Mouse (Mus musculus): ENCODE results near the gene Ttc7. TPM values are rescaled to one million over a fixed set of nuclear protein-coding genes. Genes with fewer than 3 reads are reported as not detected.
"Not testable (repeated sequence)": the region's sequence is repeated elsewhere in the genome, so short reads cannot be mapped to it uniquely, and the experiment has no call there.

Ttc7 gene
- total RNA-seq, 1 experiment from 2014 or later = 169 TPM

GRCm38 (mm10) chr17:87284482-87285040, 1.9 kb downstream of the Ttc7 start:
- ATAC-seq (replicated peaks; ENCODE audit: insufficient number of reproducible peaks, low FRiP score, low TSS enrichment, poor library complexity, severe bottlenecking) = no peak

DNA sequence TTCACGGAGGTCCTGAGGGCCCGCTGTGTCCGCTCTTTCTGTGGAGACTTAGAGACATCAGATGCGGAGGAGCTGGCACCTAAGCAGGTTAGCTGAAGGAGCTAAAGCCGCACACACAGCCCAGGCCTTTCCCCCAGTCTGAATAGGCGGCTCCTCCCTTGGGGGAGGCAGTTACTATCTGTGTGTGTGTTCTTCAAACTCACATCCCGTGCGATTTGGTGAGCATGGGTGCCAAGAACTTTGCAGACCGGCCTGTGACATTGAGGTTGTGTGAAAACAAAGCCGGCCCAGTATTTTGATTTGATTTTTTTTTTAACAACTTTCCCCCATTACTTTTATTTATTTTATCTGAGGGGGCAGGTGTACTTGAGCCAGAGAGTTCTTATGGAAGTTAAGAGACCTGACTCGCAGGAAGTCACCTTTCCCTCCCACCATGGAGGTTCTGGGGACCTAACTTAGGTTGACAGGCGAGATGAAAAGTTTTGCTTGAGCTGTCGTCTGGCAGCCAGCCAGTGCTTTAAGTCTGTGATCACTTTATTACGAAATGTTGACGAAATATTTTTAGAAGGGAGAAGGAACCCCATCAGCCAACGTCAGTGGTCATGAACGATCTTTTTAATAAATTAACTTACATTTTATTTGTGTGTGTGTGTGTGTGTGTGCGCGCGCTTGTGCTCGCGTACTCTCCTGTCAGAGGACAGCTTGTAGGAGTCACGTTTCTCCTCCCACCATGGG, 3.2 kb downstream of the Ttc7 start:
- ATAC-seq (replicated peaks; ENCODE audit: insufficient number of reproducible peaks, low FRiP score, low TSS enrichment, poor library complexity, severe bottlenecking) = no peak

DNA sequence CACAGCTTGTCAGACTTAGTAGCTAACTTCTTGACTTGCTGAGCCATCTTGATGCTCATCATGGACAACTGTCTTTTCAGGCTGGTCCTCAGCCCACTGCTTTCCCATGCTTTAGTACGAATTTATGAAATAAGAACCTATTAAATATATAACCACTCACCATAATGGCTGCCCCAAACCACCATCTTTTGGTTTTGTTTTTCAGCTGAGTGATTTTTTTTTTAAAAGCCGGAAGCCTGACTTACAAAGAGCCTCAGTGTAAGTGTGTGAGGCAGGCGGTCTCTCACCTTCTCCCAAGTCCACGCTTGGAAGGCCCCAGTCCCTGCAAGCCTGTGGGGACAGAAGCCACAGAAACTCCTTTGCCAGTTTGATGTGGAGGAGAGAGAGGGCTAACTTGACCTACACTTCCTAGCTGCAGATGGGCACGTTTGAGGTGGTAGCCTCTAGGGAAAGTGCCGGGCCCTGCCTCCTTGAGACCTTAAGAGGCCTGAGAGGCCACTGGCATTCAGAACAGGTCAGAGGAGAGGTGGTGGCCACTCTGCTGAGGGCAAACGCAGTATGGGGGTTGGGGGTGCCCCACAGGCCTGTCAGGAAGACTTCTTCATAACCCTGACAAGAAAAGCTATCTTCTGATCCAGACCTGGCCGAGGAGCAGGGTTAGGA, 3.9 kb downstream of the Ttc7 start:
- ATAC-seq (replicated peaks; ENCODE audit: insufficient number of reproducible peaks, low FRiP score, low TSS enrichment, poor library complexity, severe bottlenecking) = no peak

GRCm38 (mm10) chr17:87287197-87287777, 4.6 kb downstream of the Ttc7 start:
- no peak for ATAC-seq (replicated peaks; ENCODE audit: insufficient number of reproducible peaks, low FRiP score, low TSS enrichment, poor library complexity, severe bottlenecking)

GRCm38 (mm10) chr17:87288131-87288530, 5.4 kb downstream of the Ttc7 start:
- ATAC-seq (replicated peaks; ENCODE audit: insufficient number of reproducible peaks, low FRiP score, low TSS enrichment, poor library complexity, severe bottlenecking) = no peak

DNA sequence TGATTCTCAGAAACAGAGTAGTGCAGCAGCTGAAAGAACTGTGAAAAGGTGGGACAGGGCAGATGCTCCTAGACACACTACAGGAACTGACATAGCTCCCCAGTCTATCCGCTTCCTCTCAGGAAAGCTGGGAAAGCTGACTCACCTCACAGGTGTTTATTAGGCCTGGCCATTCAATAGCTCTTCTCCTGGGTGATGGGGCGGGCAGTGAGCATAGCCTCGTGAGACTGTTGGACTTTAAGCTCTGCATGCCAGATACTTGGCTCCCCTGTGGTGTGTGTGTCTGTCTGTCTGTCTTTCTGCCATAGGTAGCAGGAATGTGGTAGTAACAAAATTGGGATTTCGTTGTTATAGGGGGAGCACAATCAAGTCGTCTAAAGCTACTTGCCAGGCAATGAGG, 6.7 kb downstream of the Ttc7 start:
- ATAC-seq (replicated peaks; ENCODE audit: insufficient number of reproducible peaks, low FRiP score, low TSS enrichment, poor library complexity, severe bottlenecking) = no peak

- ATAC-seq (replicated peaks; ENCODE audit: insufficient number of reproducible peaks, low FRiP score, low TSS enrichment, poor library complexity, severe bottlenecking) = no peak
These were observed 8.4 kb downstream of the Ttc7 start for GRCm38 (mm10) chr17:87291037-87291436.

DNA sequence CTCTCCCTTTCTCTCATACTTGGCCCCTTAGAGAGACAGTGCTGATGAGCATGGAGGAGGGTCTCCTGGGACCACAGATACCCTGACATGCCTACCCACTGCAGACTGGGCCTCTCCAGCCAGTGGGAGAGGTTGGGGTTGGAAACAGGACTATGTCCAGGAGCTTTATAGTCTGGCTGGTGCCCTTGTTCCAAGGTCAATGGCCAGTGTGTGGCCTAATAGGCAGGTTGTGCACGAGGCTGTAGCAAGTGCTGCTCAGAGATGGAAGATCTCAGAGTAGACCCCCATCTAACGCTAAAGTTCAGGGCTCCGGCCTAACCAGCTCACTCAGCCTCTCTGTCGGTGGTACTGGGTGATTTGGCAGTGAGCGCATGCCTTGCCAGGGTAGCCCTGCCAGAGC, 9.1 kb downstream of the Ttc7 start:
- ATAC-seq (replicated peaks; ENCODE audit: insufficient number of reproducible peaks, low FRiP score, low TSS enrichment, poor library complexity, severe bottlenecking) = no peak

- peak; percentile 44; the same call in 1 of the 2 replicates for ATAC-seq (replicated peaks; ENCODE audit: insufficient number of reproducible peaks, low FRiP score, low TSS enrichment, poor library complexity, severe bottlenecking)
These were observed 10.4 kb downstream of the Ttc7 start for GRCm38 (mm10) chr17:87293125-87293524.

GRCm38 (mm10) chr17:87295738-87296137, 13.1 kb downstream of the Ttc7 start:
- 0 out of 2 replicates have a peak, but pooled peaks have one; percentile 20 for ATAC-seq (replicated peaks; ENCODE audit: insufficient number of reproducible peaks, low FRiP score, low TSS enrichment, poor library complexity, severe bottlenecking)

DNA sequence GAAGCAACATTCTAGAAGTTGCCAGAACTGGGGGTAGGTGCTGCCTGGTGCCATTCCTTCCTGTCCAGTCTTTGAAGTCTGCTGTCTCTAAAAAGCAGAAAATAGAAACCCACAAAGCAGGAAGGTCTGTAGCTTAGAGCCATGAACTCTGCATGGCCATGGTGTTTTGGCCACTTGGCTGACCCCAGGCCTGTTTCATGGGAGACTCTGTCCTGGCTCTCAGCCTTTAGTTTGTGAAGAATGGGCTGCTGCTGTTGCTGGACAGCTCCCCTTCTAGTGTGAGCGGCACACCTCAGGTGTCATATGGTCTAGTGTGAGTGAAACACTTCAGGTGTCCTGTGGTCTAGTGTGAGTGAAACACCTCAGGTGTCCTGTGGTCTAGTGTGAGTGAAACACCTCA, 14.0 kb downstream of the Ttc7 start:
- ATAC-seq (replicated peaks; ENCODE audit: insufficient number of reproducible peaks, low FRiP score, low TSS enrichment, poor library complexity, severe bottlenecking) = not testable (repeated sequence)

DNA sequence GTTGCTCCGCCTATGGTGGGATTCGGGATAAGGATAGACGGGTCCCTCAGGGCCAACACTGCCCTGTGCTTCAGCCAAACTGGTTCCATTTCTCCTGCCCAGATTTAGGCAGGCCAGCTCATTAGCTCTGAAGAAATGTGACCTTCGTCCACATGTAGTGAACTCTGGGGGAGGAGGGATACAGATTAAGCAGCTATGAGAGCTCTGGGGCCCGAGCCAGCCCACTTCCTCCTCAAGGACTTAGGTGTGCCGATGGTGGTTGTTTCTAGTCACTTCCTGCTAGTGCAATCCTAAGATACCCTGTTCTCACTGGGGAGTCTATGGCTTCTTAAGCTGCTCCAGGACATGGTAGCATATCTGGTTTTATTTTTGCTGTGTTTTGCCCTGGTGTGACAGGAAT, 16.3 kb downstream of the Ttc7 start:
- peak; percentile 74 for ATAC-seq (replicated peaks; ENCODE audit: insufficient number of reproducible peaks, low FRiP score, low TSS enrichment, poor library complexity, severe bottlenecking)

DNA sequence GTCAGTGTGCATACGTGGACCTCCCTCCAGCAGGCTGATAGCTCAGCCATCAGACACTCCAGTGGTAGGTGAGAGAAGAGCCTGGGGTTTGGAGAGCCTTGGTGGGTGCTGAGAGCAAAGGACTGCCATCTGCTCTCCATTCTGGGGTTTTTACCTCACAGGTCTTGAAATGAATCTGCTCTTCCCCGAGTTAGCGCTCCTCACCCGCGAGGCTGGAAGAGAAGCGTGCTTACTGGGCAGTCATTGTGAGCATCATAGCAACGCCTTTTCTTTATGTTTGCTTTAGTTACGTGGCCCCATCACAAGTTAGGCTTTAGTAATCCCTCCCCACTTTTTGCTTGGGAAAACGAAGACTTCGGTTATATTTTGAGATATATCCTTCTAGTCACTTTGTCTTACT, 17.7 kb downstream of the Ttc7 start:
- ATAC-seq (replicated peaks; ENCODE audit: insufficient number of reproducible peaks, low FRiP score, low TSS enrichment, poor library complexity, severe bottlenecking) = no peak

- peak; percentile 42 for ATAC-seq (replicated peaks; ENCODE audit: insufficient number of reproducible peaks, low FRiP score, low TSS enrichment, poor library complexity, severe bottlenecking)
These were observed 18.9 kb downstream of the Ttc7 start for GRCm38 (mm10) chr17:87301607-87302006.

DNA sequence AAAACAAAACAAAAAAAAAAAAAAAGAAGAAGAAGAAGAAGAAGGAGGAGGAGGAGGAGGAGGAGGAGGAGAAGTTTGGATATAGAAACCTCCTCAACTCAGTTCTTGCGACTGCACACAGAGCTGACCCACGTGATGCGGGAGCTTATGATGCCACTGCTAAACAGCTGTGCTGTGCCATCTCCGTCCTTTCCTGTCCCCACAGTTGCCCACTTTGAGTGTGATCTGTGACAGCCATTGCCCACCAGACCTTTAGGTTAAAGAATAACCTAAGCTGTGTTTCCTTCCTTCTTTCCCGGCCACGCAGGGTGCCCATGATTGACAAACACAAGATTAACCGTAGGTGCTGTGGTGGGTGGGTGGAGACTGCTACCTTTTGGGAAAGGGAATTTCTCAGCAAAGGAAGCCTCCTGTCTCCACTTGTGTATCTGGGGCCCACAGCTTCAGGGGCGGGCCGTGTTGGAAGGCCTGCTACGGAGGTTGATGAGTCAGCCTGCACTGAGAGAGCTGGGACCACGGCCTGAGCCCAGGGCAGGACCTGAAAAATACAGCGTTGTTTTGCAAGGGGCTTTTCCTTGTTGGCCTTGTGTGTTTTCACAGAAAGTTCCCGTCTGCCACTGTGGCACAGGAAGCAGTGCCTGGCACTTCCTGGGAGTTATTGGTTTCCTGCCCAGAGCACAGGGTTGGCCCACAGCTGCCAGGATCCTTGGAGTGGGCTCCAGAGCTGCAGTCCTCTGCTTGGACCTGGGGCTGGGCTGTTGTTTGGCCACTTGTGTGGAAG, 19.5 kb downstream of the Ttc7 start:
- ATAC-seq (replicated peaks; ENCODE audit: insufficient number of reproducible peaks, low FRiP score, low TSS enrichment, poor library complexity, severe bottlenecking) = no peak

- peak; percentile 59 for ATAC-seq (replicated peaks; ENCODE audit: insufficient number of reproducible peaks, low FRiP score, low TSS enrichment, poor library complexity, severe bottlenecking)
These were observed 21.6 kb downstream of the Ttc7 start for GRCm38 (mm10) chr17:87304151-87304894.

DNA sequence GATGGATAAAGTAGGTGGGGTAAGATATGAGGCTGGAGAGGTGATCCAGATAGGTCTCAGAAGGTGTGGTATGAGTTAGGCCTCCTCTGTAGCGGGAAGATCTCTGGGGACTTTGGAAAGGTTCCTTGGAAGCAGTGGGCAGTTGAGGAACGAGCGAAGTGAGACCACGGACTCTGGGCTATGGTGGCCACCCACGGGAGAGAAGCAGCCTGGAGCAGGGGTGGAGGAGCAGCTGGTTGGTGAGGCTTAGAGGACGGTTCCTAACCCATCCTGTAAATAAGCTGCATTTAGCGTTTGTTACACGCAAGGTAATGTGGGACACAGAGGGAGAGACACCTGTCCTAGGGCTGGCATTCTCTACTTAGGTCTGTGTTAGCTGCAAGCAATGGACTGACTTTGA, 22.4 kb downstream of the Ttc7 start:
- ATAC-seq (replicated peaks; ENCODE audit: insufficient number of reproducible peaks, low FRiP score, low TSS enrichment, poor library complexity, severe bottlenecking) = no peak

DNA sequence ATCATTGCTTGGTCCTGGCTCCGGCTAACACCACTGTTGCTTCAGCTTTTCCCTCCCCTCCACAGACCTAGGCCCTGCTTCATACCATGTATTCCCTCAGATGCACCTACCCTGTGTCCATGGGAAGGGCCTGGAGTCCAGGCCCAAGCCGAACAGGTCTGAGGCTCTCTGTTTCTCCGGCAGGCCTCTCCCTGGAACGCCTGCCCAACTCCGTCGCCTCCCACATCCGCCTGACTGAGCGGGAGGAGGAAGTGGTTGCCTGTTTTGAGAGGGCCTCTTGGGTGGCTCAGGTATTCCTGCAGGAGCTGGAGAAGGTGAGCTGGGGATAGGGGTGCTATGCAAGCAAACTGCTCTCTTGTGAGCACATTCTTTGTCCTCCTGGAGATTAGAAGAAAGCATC, 24.1 kb downstream of the Ttc7 start:
- ATAC-seq (replicated peaks; ENCODE audit: insufficient number of reproducible peaks, low FRiP score, low TSS enrichment, poor library complexity, severe bottlenecking) = no peak
